Mouse (Mus musculus): ENCODE data around the gene Ciart. TPM values are rescaled to one million over a fixed set of nuclear protein-coding genes. Genes with fewer than 3 reads are reported as not detected.

Gene Ciart
- polyA plus RNA-seq, 1 experiment from 2014 or later: 6.4 TPM

DNA sequence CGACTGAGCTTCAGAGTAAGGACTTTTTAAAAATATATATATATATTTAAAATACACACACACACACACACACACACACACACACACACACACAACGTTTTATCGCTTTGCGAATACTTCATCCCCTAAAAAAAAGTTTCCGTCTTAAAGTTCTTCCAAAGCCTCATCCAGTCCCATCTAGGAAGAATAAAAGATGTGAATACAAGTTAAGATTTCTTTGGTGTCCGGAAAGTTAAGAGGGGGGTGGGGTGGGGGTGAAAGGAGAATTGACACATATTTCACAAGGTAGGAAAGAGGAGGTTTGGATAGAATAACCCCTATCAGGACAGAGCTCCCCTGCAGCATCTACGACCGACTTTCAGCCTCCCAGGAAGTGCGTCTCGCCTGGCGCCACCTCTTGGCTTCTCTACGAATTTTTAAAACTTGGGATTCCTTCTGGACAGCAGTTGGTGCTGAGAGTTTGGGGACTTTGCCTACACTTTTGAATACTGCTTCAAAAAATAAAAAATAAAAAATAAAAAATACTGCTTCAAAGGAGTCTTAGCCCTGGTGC, 24.0 kb upstream of the Ciart start:
- no peaks in the 10 kb centered on the region for H3K27me3 ChIP-seq (ENCODE audit: insufficient read depth, low read length)
- peak overlapping the region; percentile 40; the same call in 1 of the 2 replicates for H3K9ac ChIP-seq
- no peak overlapping the region for H3K27ac ChIP-seq (ENCODE audit: low read depth)
- peak overlapping the region; percentile 81 for H3K4me2 ChIP-seq
- H3K36me3 ChIP-seq (ENCODE audit: insufficient read depth): no peaks in the 10 kb centered on the region
- no peaks in the 10 kb centered on the region for H3K9me3 ChIP-seq (ENCODE audit: low read depth, low read length)
- ATAC-seq (ENCODE audit: insufficient read depth) (peak; percentile 42; the same call in 1 of the 2 replicates), DNase-seq (peak; percentile 87)
- peak overlapping the region; percentile 34 for H3K4me3 ChIP-seq (ENCODE audit: low read depth, low read length)
- TF ChIP-seq CTCF (IDR thresholded peaks at IDR 0.05; ENCODE audit: low read depth): peak; percentile 64
- H3K4me1 ChIP-seq (ENCODE audit: insufficient read depth): peaks cover 11% of the 10 kb centered on the region
- WGBS: under 1% methylated on average over 12 of the region's 12 CpGs

DNA sequence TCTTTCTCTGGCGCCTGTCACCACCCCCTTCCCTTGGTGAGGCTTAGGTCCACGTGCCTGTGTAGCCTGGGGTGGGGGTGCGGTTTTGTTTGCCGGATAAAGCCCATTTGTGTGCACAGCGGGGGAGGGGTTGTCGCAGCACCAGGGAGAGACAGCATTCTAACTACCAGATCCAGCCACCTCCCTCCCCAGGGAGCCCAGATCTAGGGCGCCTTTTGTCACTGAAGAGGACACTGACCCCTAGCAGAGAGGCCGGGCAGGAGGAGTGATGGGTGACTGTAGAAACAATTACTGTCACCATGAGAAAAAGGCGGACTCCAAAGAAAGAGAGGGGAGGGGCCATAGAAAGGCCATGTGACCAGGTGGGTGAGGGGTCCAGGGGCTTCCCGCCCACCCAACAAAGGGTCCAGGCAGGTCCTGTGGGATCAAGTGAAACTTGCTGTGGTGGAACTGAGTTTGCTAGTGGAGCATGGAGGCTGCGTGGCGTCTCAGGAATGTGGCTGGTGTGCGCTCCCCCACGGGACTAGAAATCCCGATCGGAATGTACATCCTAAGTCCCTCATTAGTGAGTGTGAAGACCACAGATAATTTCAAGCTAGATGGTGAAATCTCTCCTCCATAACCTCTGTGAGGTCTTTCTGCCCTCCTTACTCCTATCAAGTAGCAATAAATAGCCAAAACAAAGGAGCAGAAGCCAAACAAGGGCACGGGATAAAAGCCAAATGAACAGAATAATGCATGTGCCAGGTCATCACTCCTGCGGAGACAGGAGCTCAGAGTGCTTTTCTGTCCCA, 23.3 kb upstream of the Ciart start:
- ATAC-seq (ENCODE audit: insufficient read depth) (peak; percentile 63), DNase-seq (peak; percentile 47)
- peak overlapping the region; percentile 40 for H3K9ac ChIP-seq
- H3K4me3 ChIP-seq (ENCODE audit: low read depth, low read length): peak overlapping the region; percentile 34
- 0 out of 2 replicates have a peak overlapping the region, but pooled peaks have one; percentile 10 for H3K27ac ChIP-seq (ENCODE audit: low read depth)
- under 1% methylated on average over 18 of the region's 18 CpGs for WGBS
- H3K4me2 ChIP-seq: peak overlapping the region; percentile 81
- no peaks in the 10 kb centered on the region for H3K27me3 ChIP-seq (ENCODE audit: insufficient read depth, low read length)
- TF ChIP-seq CTCF (IDR thresholded peaks at IDR 0.05; ENCODE audit: low read depth): no peak
- peaks cover 11% of the 10 kb centered on the region for H3K4me1 ChIP-seq (ENCODE audit: insufficient read depth)
- no peaks in the 10 kb centered on the region for H3K9me3 ChIP-seq (ENCODE audit: low read depth, low read length)
- H3K36me3 ChIP-seq (ENCODE audit: insufficient read depth): no peaks in the 10 kb centered on the region

DNA sequence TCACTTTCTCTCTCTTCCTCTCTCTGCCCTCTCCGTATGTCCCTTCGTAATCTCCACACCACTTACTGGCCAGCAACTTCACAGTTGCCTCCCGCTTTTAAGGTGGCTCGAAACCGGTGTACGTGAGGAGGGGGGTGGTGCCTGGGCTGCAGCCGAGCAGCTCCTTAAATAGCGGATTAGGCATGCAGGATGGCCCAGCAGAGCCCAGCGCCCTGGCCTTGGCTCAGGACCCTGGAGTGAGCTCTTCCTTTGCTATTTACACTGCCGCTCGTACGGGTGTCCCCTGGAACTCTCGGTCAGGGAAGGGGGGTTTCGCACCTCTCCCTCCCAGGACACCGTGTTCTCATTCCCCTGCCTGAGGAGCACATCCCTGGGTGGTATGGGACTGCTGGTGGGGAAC, 22.5 kb upstream of the Ciart start, which contains the start of gene Car14:
Car14 (minus strand) TSS at position 124 of the 400 bp plus-strand sequence.
- peak within 1 kb of the TSS; percentile 40 for H3K9ac ChIP-seq
- H3K36me3 ChIP-seq (ENCODE audit: insufficient read depth): no peaks in the 10 kb centered on the region
- H3K27ac ChIP-seq (ENCODE audit: low read depth): peak within 1 kb of the TSS; percentile 46; the same call in 1 of the 2 replicates
- no peaks in the 10 kb centered on the region for H3K27me3 ChIP-seq (ENCODE audit: insufficient read depth, low read length)
- ATAC-seq (ENCODE audit: insufficient read depth) (peak; percentile 48), DNase-seq (peak; percentile 39)
- H3K9me3 ChIP-seq (ENCODE audit: low read depth, low read length): no peaks in the 10 kb centered on the region
- WGBS: 1% methylated on average over 15 of the region's 15 CpGs
- peak within 1 kb of the TSS; percentile 81 for H3K4me2 ChIP-seq
- no peak for TF ChIP-seq CTCF (IDR thresholded peaks at IDR 0.05; ENCODE audit: low read depth)
- peak within 1 kb of the TSS; percentile 34 for H3K4me3 ChIP-seq (ENCODE audit: low read depth, low read length)
- H3K4me1 ChIP-seq (ENCODE audit: insufficient read depth): peaks cover 11% of the 10 kb centered on the region

DNA sequence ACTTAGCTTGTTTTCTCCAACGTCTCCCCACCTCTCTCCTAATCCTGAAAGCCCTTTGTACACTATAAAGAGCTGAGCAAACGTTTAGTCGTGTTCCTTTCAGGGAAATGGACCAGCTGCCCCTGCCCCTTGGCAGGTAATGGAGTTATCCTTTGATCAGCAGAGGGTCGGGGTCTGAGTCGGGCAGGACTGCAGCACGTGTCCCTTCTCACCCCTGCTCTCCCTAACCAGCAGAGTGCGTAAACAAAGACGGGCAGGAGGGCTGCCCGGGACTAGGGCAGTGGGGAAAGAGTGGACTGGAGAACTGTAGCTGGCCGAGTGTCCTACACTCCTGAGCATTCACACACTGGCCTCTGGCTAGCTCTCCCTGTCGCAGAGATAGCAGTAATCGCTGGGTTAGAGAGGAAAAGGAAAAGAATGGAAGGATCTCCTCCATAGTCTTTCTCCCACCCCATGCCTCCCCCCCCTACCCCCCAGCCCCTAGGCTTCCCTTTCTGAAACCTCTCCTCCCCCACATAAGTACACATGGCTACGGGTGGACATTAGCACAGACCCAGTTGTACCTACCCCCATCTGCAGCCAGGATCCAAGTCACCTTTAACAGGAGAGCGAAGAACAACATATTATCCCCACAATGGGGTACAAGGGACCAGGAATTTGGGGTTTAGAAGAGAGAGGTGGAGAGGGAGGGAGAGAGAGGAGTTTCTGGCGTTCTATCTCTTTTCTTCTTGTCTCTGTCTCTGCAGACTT, 21.9 kb upstream of the Ciart start:
- no peak for TF ChIP-seq CTCF (IDR thresholded peaks at IDR 0.05; ENCODE audit: low read depth)
- Histone ChIP-seq H3K9ac (peak overlapping the region; percentile 35; the same call in 1 of the 2 replicates), H3K4me3 (ENCODE audit: low read depth, low read length) (peak overlapping the region; percentile 34), H3K27me3 (ENCODE audit: insufficient read depth, low read length) (no peaks in the 10 kb centered on the region), H3K4me1 (ENCODE audit: insufficient read depth) (peaks cover 11% of the 10 kb centered on the region), H3K9me3 (ENCODE audit: low read depth, low read length) (no peaks in the 10 kb centered on the region), H3K4me2 (peak overlapping the region; percentile 81), H3K36me3 (ENCODE audit: insufficient read depth) (no peaks in the 10 kb centered on the region), H3K27ac (ENCODE audit: low read depth) (no peak overlapping the region; the same call in 1 of the 2 replicates)
- ATAC-seq (ENCODE audit: insufficient read depth): 0 out of 2 replicates have a peak, but pooled peaks have one; percentile 25
- no peak for DNase-seq
- WGBS: 7% methylated on average over 15 of the region's 15 CpGs

DNA sequence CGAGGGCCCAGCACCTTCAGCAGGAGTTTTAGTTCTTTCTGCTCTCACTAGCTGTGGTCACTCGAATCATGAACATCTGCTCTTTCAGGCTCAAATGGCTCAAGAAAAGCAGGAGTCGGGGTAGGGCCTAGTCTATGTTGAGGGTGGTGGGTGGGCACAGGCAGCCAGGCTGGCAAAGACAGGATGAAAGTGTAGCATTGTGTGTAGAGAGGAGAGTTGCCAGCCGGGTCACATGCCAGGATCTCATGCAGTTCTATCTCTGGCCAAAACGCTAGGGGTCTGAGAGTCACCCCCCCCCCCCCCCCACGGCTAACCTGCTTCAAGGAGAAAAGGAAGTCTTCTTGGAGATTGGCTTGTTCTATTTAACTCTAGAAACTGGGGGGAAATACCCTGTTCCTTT, 20.6 kb upstream of the Ciart start:
- H3K27ac ChIP-seq (ENCODE audit: low read depth): no peak overlapping the region
- peaks cover 11% of the 10 kb centered on the region for H3K4me1 ChIP-seq (ENCODE audit: insufficient read depth)
- 21% methylated on average over 6 of the region's 6 CpGs for WGBS

DNA sequence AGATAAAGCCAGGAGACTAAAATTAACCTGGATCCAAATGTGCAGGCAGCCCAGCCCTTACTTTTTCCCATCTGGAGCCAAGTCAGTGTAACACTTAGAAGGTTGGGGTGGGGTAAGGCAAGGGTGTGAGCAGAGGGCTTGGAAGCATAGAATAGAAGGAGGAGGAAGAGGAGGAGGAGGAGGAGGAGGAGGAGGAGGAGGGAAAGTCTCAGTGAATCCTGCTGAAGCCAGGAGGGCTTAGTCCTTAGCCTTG, 20.2 kb upstream of the Ciart start:
- peak overlapping the region; percentile 81; the same call in 1 of the 2 replicates for H3K4me2 ChIP-seq
- no peak for TF ChIP-seq CTCF (IDR thresholded peaks at IDR 0.05; ENCODE audit: low read depth)
- no peak overlapping the region for H3K27ac ChIP-seq (ENCODE audit: low read depth)
- no peaks in the 10 kb centered on the region for H3K27me3 ChIP-seq (ENCODE audit: insufficient read depth, low read length)
- DNase-seq (no peak), ATAC-seq (ENCODE audit: insufficient read depth) (no peak)
- H3K36me3 ChIP-seq (ENCODE audit: insufficient read depth): peaks cover 11% of the 10 kb centered on the region; the same call in 1 of the 2 replicates
- no peak overlapping the region for H3K4me3 ChIP-seq (ENCODE audit: low read depth, low read length)
- H3K4me1 ChIP-seq (ENCODE audit: insufficient read depth): peaks cover 11% of the 10 kb centered on the region
- H3K9ac ChIP-seq: no peak overlapping the region
- no peaks in the 10 kb centered on the region for H3K9me3 ChIP-seq (ENCODE audit: low read depth, low read length)

More for the DNA sequence above, 20.6 kb upstream of the Ciart start:
- Histone ChIP-seq H3K9me3 (ENCODE audit: low read depth, low read length) (no peaks in the 10 kb centered on the region), H3K4me2 (peak overlapping the region; percentile 81), H3K9ac (no peak overlapping the region), H3K27me3 (ENCODE audit: insufficient read depth, low read length) (no peaks in the 10 kb centered on the region), H3K36me3 (ENCODE audit: insufficient read depth) (0 out of 2 replicates have a peak, but pooled peaks cover 7% of the 10 kb centered on the region), H3K4me3 (ENCODE audit: low read depth, low read length) (no peak overlapping the region)
- TF ChIP-seq CTCF (IDR thresholded peaks at IDR 0.05; ENCODE audit: low read depth): no peak
- DNase-seq: no peak
- ATAC-seq (ENCODE audit: insufficient read depth): no peak

Measured in lung, embryonic 14.5 days (tissue).